Mouse (Mus musculus) lung, postnatal 0 days (tissue): ENCODE measurements at regions not wholly inside any gene's neighbourhood (a gene's known extent, or its start where the extent isn't known, plus 50 kb on each side); places are given as distances from the start of the nearest gene placed in this dataset.

Experiments used
- CTCF ChIP-seq: IDR thresholded peaks from 2 replicates; pipeline ENCODE4 v1.5.1; 2016; ENCODE audit warnings: antibody characterized with exemption, mild to moderate bottlenecking
- EP300 ChIP-seq: IDR thresholded peaks from 2 replicates; pipeline ENCODE4 v1.6.1; 2016; ENCODE audit warnings: antibody characterized with exemption, mild to moderate bottlenecking, control low read depth

- TF ChIP-seq CTCF (no peak), EP300 (no peak)
These were observed 423.4 kb upstream of the Cited2 start for GRCm38 (mm10) chr10:17299600-17299999.
